Mouse (Mus musculus): ENCODE results near the gene Car15.

Gene Car15

DNA sequence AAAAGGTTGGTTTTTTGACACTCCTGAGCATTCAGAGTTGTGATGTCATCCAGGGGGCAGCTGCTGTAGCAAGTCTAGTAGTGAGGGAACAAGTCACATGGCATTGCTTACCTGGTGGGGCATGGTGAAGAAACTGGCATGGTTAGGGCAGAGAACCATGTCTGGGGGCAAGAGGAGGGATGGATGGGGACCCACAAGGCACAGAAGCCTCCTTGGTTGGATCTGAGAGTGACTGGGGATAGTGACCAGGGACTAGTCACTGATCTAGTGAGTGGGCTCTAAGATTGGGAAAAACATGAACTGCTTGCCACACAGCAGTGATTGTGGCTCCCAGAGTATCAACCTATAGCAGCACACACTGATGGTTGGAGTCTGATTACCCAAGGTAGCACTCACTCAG lies 38.6 kb downstream of the Car15 start:
- DNase-seq: no peak

DNA sequence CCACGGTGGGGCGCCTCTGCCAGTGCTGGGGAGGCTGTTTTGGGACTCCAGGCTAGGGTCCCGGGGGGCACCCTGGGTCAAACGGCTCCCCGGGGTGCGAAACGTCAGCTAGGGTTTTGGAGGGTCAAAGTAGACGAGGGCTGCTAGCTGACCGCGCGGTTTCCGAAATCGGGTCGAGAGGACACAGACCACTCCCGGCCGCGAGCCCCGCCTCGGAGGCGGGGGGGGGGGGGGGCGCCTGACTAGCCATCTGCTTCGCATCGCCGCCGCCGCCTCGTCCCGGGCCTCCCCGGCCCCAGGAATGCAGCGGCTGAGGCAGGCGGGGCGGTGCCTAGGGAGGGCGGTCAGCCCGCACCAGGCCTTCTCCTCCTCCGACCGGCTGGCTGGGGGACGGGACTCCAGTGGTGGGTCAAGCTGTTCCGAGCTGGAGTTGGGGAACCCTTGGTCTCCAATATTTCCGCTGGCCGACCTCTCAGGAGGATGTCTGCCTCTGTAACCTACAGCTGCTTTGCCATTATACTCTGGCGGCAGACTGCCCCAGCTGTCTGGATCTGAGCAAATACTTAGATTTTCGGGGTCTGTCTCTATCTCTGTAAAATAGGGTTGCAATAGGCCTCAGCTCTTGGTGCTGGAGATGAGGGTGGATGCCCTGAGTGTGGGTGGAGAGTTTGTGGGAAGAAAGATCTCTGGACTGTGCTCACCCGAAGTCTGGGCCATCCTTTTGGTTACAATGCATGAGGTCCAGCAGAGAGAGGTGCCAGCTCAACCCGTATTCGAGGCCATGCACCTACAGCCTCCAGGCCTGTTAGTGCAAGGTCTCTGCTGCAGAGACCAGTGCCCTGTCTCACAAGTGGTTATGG lies 39.6 kb downstream of the Car15 start:
- DNase-seq: no peak

DNA sequence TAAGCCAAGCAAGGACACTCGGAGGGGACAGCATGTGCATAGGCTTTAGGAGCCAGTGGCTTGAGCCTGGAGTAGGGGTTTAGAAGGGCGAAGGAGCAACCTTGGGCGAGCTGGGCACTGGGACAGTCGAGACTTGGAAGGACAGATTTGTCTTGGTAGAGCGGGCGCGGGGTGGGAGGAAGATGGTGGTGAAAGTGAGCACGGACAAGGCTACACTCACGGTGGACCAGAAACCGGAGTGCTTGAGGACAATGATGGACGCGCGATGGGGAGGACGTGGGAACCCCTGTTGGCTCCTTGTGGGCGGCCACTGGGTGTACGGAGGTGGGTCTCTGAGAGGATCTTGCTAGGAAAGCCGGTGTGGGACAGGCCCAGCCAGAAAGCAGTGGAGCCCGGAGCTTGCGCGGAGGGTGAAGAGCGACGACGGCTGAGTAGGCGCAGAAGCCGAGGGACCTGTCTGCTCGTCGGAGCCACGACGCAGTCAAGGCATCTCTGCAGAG lies 40.3 kb downstream of the Car15 start:
- DNase-seq: no peak

DNA sequence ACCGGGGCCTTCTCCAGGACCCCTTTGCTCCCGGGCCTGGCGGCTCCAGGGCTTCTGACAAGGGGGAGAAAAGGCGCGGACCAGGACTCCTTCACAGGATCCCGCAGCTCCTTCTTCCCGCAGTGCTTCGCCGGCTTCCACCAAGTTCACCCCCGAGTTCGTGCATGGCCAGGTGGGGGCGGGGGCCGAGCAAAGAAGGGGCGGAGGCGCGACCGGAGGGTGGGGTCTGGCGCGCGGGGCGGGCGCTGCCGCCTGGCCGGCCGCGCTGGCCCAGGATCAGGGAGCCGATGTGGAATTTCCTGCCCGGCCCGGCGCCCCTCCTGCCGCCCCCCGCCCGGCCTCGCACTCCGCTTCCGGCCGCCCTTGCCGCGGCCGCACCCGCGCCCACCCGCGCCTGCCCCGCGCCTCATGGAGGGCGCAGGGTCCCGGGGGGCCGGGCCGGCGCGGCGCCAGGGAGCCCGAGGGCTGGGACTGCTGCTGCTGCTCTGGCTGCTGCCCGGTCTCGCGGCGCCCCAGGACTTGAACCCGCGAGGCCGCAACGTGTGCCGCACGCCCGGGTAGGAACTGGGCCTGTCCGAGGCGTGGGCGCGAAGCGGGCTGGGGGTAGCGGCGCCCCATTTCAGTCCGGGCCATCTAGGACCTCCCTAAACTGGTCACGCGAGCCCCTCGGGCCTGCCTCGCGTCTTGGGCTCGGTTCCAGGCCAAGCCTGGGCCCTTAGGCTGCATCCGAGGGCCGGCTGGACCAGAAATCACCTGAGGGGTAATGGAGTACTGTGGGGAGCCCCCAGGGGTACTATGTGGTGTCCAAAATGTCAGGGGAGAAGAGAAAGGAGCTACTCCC lies 41.0 kb downstream of the Car15 start, which contains the start of gene Scarf2:
TSS of gene Scarf2 (plus strand) at position 312 of the 841 bp plus-strand sequence.
- DNase-seq: no peak

DNA sequence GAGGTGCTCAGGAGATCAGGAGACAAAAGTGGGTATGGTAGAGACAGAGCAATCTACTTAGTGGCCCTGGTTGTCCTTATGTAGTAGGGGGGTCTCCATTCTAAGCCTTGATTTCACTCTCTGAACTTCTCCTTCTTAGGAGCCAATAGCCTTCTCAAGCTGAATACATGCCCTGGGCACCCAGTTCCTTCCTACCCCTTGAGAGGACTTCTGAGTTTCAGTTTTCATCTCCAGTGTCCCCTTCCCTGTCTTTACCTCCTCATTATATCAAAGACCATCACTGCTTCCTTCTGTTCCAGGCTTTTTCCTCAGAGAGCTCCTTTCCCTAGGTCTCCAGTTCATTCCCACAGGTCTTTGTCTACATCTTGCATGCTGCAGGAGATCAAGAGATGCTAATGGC lies 41.6 kb downstream of the Car15 start:
- DNase-seq: no peak

DNA sequence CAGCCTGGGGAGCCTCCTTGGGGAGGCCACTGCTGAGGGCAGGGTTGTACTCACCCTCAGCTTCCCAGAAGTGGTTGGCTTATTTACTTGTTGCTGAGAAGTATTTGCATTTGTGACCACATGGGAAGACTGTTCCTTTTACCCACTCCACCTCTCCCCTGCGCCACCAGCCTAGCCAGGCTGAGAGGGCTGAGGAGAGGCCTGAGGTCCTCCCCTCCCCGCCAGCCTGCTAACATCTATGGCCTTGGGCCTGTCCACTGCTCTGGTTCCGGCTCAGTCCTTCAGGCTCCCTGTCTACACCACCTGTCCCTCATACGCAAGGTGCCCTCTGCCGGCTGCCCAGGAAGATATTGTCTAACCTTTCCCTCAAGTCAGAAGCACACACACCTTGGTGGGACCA lies 42.5 kb downstream of the Car15 start:
- DNase-seq: no peak

DNA sequence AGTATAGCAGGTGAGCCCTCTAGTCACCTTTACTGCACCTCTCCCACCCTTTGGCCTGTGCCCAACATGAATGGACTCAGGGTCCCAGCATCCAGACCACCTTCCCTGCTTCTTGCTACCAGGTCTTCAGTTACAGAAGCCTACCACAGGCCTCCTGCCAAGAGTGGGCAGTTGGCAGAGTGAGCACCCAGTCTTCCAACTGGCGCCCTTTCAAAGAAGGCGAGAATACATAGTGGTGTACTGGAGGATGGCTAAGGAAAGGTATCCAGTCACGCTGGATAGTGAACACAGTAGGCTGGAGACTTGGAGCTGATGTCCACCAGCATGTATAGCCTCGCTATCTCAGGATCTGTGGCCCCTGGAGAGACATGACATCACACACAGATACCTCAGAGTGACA lies 44.1 kb downstream of the Car15 start:
- peak; percentile 13 for DNase-seq

DNA sequence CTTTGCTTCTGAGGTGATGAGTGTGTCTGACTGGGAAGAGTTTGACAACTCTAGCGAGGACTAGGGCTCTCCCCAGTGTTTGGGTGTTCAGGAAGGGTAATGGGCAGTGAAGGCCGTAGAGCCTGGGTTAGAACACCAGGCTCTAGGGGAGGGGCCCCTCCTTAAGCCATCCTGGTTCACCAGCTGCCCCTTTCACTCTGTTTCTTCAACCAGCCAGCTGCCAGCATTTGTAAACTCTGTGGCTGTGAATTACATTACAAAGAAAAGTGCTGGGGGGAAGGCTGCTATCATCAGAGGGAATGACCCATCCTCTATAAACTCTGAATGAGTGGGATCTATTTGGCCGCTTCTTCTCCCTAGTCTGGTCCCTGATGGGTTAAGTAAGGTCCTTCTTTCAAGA lies 45.4 kb downstream of the Car15 start:
- no peak for DNase-seq

DNA sequence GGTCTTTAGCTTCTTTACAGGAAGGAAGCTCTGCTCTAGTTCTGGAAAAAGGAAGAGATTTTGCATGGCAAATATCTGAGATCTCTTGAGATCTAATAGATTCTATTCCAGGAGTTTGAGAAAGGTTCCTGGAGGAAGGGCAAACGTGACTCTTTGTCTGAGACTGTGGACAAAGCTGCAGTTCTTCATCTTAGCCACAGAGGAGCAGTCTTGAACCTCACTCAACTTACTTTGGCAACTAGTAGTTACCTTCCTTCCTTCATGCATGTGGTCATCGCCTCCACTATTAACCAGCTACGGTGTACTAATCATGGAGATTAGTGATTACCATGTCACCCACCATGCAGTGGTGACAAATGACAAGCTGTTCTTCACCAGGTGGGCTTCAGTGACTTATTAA lies 52.8 kb downstream of the Car15 start:
- DNase-seq: no peak
